ENCODE assay signal across 8 mouse cellular contexts in the genomic region with DNA sequence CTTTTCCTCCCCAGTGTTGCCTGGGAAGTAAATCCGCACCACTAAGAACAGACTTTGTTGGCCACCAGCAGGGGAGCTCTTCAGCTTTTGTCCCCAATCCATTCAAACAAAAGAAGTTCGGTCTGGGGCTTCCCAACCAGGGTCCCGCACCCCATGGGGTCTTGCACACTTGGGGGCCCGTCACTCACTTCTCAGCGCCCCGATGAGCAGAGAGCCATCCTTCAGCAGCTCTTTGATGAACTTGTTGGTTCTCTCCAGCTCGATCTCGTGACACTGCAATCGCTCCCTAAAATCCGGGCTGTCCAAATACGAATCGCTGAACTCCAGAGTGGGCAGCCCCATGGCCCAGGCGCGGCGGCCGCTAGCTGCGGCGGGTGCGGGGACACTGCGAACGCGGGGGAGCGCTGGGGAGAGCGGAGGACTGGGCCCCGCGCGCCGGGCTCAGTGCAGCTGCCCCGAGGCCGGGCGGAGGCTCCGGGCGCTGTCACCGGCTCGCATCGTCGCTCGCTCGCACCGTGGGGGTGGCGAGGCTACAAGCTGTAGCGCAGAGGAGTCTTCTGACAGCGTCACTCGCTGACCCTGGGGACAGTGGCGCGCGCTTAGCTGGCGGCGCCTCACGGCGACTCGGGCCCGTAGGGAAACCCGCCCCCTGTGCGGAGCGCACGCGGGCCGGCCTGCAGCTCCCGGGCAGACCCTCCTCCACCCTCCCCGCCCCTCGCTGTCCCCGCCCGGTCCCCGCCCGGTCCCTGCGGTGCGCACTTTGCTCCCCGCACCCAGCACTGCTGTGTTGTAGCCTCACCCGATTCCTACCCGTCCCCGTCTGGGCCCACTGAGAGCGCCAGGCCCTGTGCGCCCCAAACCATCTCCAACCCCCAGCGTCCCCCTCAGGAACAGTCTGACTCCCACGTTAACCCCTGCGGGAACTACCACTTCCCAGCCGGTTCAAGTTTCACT. TPM values are rescaled to one million over a fixed set of nuclear protein-coding genes. Genes with fewer than 3 reads are reported as not detected.
DNase-seq lines count a peak whose midpoint lies in the region; ATAC-seq lines count a peak whose summit lies in the region.

A gene (minus strand): TSS at position 664 of the 954 bp plus-strand sequence.

- H3K27ac ChIP-seq in hindbrain, embryonic 11.5 days (ENCODE audit: low read depth, low read length), result peak within 1 kb of the TSS; percentile 78
- H3K27ac ChIP-seq in lung, embryonic 15.5 days, result peak within 1 kb of the TSS; percentile 92

- peak; percentile 85 for DNase-seq in adipocyte (ENCODE audit: low spot score)
- DNase-seq in cerebellum, postnatal 25 days, result peak; percentile 49 to 64
- DNase-seq in frontal cortex, postnatal 25 days (ENCODE audit: low spot score in 2 of 2), result peak; percentile 23 to 41
- peak; percentile 81 for DNase-seq in hindbrain, embryonic 11.5 days (ENCODE audit: low spot score)
- DNase-seq in layer of hippocampus, postnatal 10 days (ENCODE audit: low spot score in 2 of 2), result peak; percentile 47 to 70
- DNase-seq in retina, postnatal 1 day, result peak; percentile 88
- DNase-seq in urinary bladder, postnatal 4 days (ENCODE audit: low spot score in 2 of 2), result peak; percentile 62 to 66

- peak; percentile 95 for ATAC-seq in hindbrain, embryonic 11.5 days (ENCODE audit: low FRiP score)
- peak; percentile 96 for ATAC-seq in lung, embryonic 15.5 days (ENCODE audit: borderline replicate concordance, extremely low read depth, low FRiP score, low TSS enrichment)

- no peaks in the 10 kb centered on the region for H3K9me3 ChIP-seq in hindbrain, embryonic 11.5 days (ENCODE audit: control insufficient read depth, low read length)
- H3K9me3 ChIP-seq in lung, embryonic 15.5 days, result no peaks in the 10 kb centered on the region

- H3K4me3 ChIP-seq in hindbrain, embryonic 11.5 days (ENCODE audit: low read depth, low read length), result peak within 1 kb of the TSS; percentile 74
- peak within 1 kb of the TSS; percentile 77 for H3K4me3 ChIP-seq in lung, embryonic 15.5 days

- peak within 1 kb of the TSS; percentile 64 for H3K4me2 ChIP-seq in hindbrain, embryonic 11.5 days (replicated peaks; ENCODE audit: low read depth, low read length)
- peak within 1 kb of the TSS; percentile 65 for H3K4me2 ChIP-seq in lung, embryonic 15.5 days

- H3K9ac ChIP-seq in hindbrain, embryonic 11.5 days (ENCODE audit: low read depth, low read length), result peak within 1 kb of the TSS; percentile 94
- peak within 1 kb of the TSS; percentile 86 for H3K9ac ChIP-seq in lung, embryonic 15.5 days

- under 1% methylated on average over 66 of the region's 78 CpGs for WGBS in hindbrain, embryonic 11.5 days
- under 1% methylated on average over 77 of the region's 78 CpGs for WGBS in lung, embryonic 15.5 days

- H3K36me3 ChIP-seq in hindbrain, embryonic 11.5 days (ENCODE audit: control insufficient read depth, insufficient read depth, low read length), result no peaks in the 10 kb centered on the region
- no peaks in the 10 kb centered on the region for H3K36me3 ChIP-seq in lung, embryonic 15.5 days

- H3K27me3 ChIP-seq in hindbrain, embryonic 11.5 days (ENCODE audit: control insufficient read depth, insufficient read depth, low read length), result no peaks in the 10 kb centered on the region
- no peaks in the 10 kb centered on the region for H3K27me3 ChIP-seq in lung, embryonic 15.5 days

- H3K4me1 ChIP-seq in hindbrain, embryonic 11.5 days (replicated peaks; ENCODE audit: control insufficient read depth, insufficient read depth, low read length), result 0 out of 2 replicates have a peak, but pooled peaks cover 4% of the 10 kb centered on the region
- 0 out of 2 replicates have a peak, but pooled peaks cover 15% of the 10 kb centered on the region for H3K4me1 ChIP-seq in lung, embryonic 15.5 days

RNA-seq across cellular contexts. Expression of the gene that starts here (rescaled TPM):
- 22.0 and 29.3 TPM in 2 replicates for polyA plus RNA-seq in hindbrain, embryonic 11.5 days (2014; fragmentation: Nextera tagmentation; extraction: Ambion mirVana)
- total RNA-seq in layer of hippocampus, postnatal 10 days (2021), result 10 to 100 TPM; 12.6 to 15.6 TPM
- 44.0 and 48.5 TPM in 2 replicates for polyA plus RNA-seq in lung, embryonic 15.5 days (2015; fragmentation: Nextera tagmentation; extraction: Ambion mirVana)

Comparison
In these comparisons a context has a peak if more than half of its experiments do, and no peak if none do; other contexts are left out.
1. Peak in every context shown above with its lines: DNase-seq, ATAC-seq, H3K4me3 ChIP-seq and H3K27ac ChIP-seq.
2. DNase-seq: peak in every context shown above with its lines; median percentile 88 in retina, postnatal 1 day; 85 in adipocyte; 81 in hindbrain, embryonic 11.5 days; 64 in urinary bladder, postnatal 4 days; 58 in layer of hippocampus, postnatal 10 days; 56 in cerebellum, postnatal 25 days; 32 in frontal cortex, postnatal 25 days.